Mouse (Mus musculus) E14TG2a.4 (cell line): ENCODE measurements around the gene Oprm1.

Experiments used
- CTCF ChIP-seq: conservative IDR thresholded peaks from 2 replicates; pipeline ENCODE4 v1.5.1; 2014; ENCODE audit warnings: low read length
- NANOG ChIP-seq: IDR thresholded peaks from 2 replicates; pipeline ENCODE4 v1.6.1; 2014; ENCODE audit warnings: borderline replicate concordance, low read length, mixed read lengths
- POU5F1 ChIP-seq: IDR thresholded peaks from 2 replicates; pipeline ENCODE4 v1.6.1; 2014; ENCODE audit warnings: low read length, borderline replicate concordance

- no peak for TF ChIP-seq CTCF
- TF ChIP-seq POU5F1 = no peak
- TF ChIP-seq NANOG = no peak
Observed at GRCm38 (mm10) chr10:6967588-6968242, 209.4 kb downstream of the Oprm1 start.
